Mouse (Mus musculus): Measurements from ENCODE around the gene Tssc4. TPM values are rescaled to one million over a fixed set of nuclear protein-coding genes. Genes with fewer than 3 reads are reported as not detected.

Tssc4 gene
- polyA plus RNA-seq, 1 experiment from 2014 or later, result 50.2 TPM

- H3K27me3 ChIP-seq (replicated peaks), result no peaks in the 10 kb centered on the region
- no peak for ATAC-seq
- peaks cover 27% of the 10 kb centered on the region for H3K4me1 ChIP-seq
- WGBS (ENCODE audit: insufficient replicate concordance), result 68% methylated on average over 5 of the region's 5 CpGs
- no peak overlapping the region for H3K9ac ChIP-seq
- no peak overlapping the region for H3K4me3 ChIP-seq
- H3K9me3 ChIP-seq (replicated peaks), result no peaks in the 10 kb centered on the region
- H3K27ac ChIP-seq, result no peak overlapping the region
- peaks cover 23% of the 10 kb centered on the region for H3K36me3 ChIP-seq
- H3K4me2 ChIP-seq, result no peak overlapping the region
These were observed 3.6 kb downstream of the Tssc4 start for GRCm38 (mm10) chr7:143072605-143073004.

GRCm38 (mm10) chr7:143073086-143073485 lies 4.0 kb downstream of the Tssc4 start:
- no peaks in the 10 kb centered on the region for H3K9me3 ChIP-seq (replicated peaks)
- 63% methylated on average over 1 of the region's 1 CpGs for WGBS (ENCODE audit: insufficient replicate concordance)
- peaks cover 19% of the 10 kb centered on the region for H3K36me3 ChIP-seq
- no peak overlapping the region for H3K27ac ChIP-seq
- H3K4me1 ChIP-seq, result peaks cover 24% of the 10 kb centered on the region
- ATAC-seq, result no peak
- no peaks in the 10 kb centered on the region for H3K27me3 ChIP-seq (replicated peaks)
- H3K4me2 ChIP-seq, result no peak overlapping the region
- no peak overlapping the region for H3K4me3 ChIP-seq
- no peak overlapping the region for H3K9ac ChIP-seq

GRCm38 (mm10) chr7:143075394-143075793 lies 6.3 kb downstream of the Tssc4 start:
- H3K9me3 ChIP-seq (replicated peaks), result no peaks in the 10 kb centered on the region
- WGBS (ENCODE audit: insufficient replicate concordance), result 53% methylated on average over 5 of the region's 5 CpGs
- ATAC-seq, result no peak
- no peak overlapping the region for H3K9ac ChIP-seq
- H3K4me2 ChIP-seq, result no peak overlapping the region
- H3K36me3 ChIP-seq, result peaks cover 12% of the 10 kb centered on the region
- H3K4me3 ChIP-seq, result no peak overlapping the region
- peaks cover 9% of the 10 kb centered on the region for H3K4me1 ChIP-seq
- no peak overlapping the region for H3K27ac ChIP-seq
- no peaks in the 10 kb centered on the region; the same call in 1 of the 2 replicates for H3K27me3 ChIP-seq (replicated peaks)

- whole genome bisulfite sequencing (ENCODE audit: insufficient replicate concordance), result 75% methylated on average over 2 of the region's 2 CpGs
- no peak overlapping the region for H3K9ac ChIP-seq
These were observed 8.3 kb downstream of the Tssc4 start for GRCm38 (mm10) chr7:143077351-143077750.

GRCm38 (mm10) chr7:143082024-143082423 lies 13.0 kb downstream of the Tssc4 start:
- WGBS (ENCODE audit: insufficient replicate concordance), result 33% methylated on average over 6 of the region's 6 CpGs
- no peak; the same call in 1 of the 2 replicates for ATAC-seq
- Histone ChIP-seq H3K9ac (no peak overlapping the region), H3K27me3 (replicated peaks) (peaks cover 25% of the 10 kb centered on the region), H3K36me3 (no peaks in the 10 kb centered on the region), H3K4me2 (no peak overlapping the region), H3K4me1 (peaks cover 8% of the 10 kb centered on the region), H3K27ac (no peak overlapping the region), H3K9me3 (replicated peaks) (no peaks in the 10 kb centered on the region), H3K4me3 (no peak overlapping the region)

More at GRCm38 (mm10) chr7:143077351-143077750, 8.3 kb downstream of the Tssc4 start:
- Histone ChIP-seq H3K4me3 (no peak overlapping the region), H3K27me3 (replicated peaks) (peaks cover under 1% of the 10 kb centered on the region; the same call in 1 of the 2 replicates), H3K36me3 (no peaks in the 10 kb centered on the region), H3K9me3 (replicated peaks) (no peaks in the 10 kb centered on the region), H3K27ac (no peak overlapping the region), H3K4me1 (peaks cover 7% of the 10 kb centered on the region), H3K4me2 (no peak overlapping the region)
- ATAC-seq, result no peak

- peaks cover 28% of the 10 kb centered on the region for H3K27me3 ChIP-seq (replicated peaks)
- H3K4me3 ChIP-seq, result no peak overlapping the region
- H3K9ac ChIP-seq, result no peak overlapping the region
- WGBS (ENCODE audit: insufficient replicate concordance), result 37% methylated on average over 2 of the region's 2 CpGs
- ATAC-seq, result no peak
- H3K36me3 ChIP-seq, result no peaks in the 10 kb centered on the region
- H3K27ac ChIP-seq, result no peak overlapping the region
- H3K9me3 ChIP-seq (replicated peaks), result no peaks in the 10 kb centered on the region
- H3K4me2 ChIP-seq, result no peak overlapping the region
- peaks cover 8% of the 10 kb centered on the region for H3K4me1 ChIP-seq
These were observed 14.7 kb downstream of the Tssc4 start for GRCm38 (mm10) chr7:143083708-143084107.

- H3K36me3 ChIP-seq, result no peaks in the 10 kb centered on the region
- no peak overlapping the region for H3K9ac ChIP-seq
- no peak overlapping the region for H3K4me2 ChIP-seq
- H3K4me3 ChIP-seq, result no peak overlapping the region
- peaks cover 8% of the 10 kb centered on the region for H3K4me1 ChIP-seq
- H3K27me3 ChIP-seq (replicated peaks), result peaks cover 41% of the 10 kb centered on the region
- WGBS (ENCODE audit: insufficient replicate concordance), result 40% methylated on average over 2 of the region's 2 CpGs
- H3K27ac ChIP-seq, result no peak overlapping the region; the same call in 1 of the 2 replicates
- no peaks in the 10 kb centered on the region for H3K9me3 ChIP-seq (replicated peaks)
- ATAC-seq, result no peak
These were observed 17.3 kb downstream of the Tssc4 start for GRCm38 (mm10) chr7:143086366-143086765.

GRCm38 (mm10) chr7:143087070-143087579 lies 18.1 kb downstream of the Tssc4 start:
- Histone ChIP-seq H3K4me3 (no peak overlapping the region), H3K27ac (no peak overlapping the region), H3K9ac (no peak overlapping the region), H3K9me3 (replicated peaks) (no peaks in the 10 kb centered on the region), H3K36me3 (no peaks in the 10 kb centered on the region), H3K4me1 (peaks cover 4% of the 10 kb centered on the region), H3K27me3 (replicated peaks) (peaks cover 47% of the 10 kb centered on the region), H3K4me2 (no peak overlapping the region)
- WGBS (ENCODE audit: insufficient replicate concordance), result 52% methylated on average over 4 of the region's 4 CpGs
- peak; percentile 21; the same call in 1 of the 2 replicates for ATAC-seq

- Histone ChIP-seq H3K36me3 (no peaks in the 10 kb centered on the region), H3K27ac (no peak overlapping the region), H3K4me3 (no peak overlapping the region), H3K9me3 (replicated peaks) (no peaks in the 10 kb centered on the region), H3K4me1 (no peaks in the 10 kb centered on the region), H3K27me3 (replicated peaks) (peaks cover 57% of the 10 kb centered on the region), H3K4me2 (no peak overlapping the region), H3K9ac (no peak overlapping the region)
- 58% methylated on average over 3 of the region's 3 CpGs for WGBS (ENCODE audit: insufficient replicate concordance)
- no peak for ATAC-seq
These were observed 24.8 kb downstream of the Tssc4 start for GRCm38 (mm10) chr7:143093847-143094246.

GRCm38 (mm10) chr7:143094592-143095553 lies 25.8 kb downstream of the Tssc4 start, which contains the start of gene Trpm5:
Trpm5 (minus strand) TSS chr7:143094642.
- Histone ChIP-seq H3K4me3 (no peak within 1 kb of the TSS), H3K27ac (no peak within 1 kb of the TSS), H3K27me3 (replicated peaks) (peaks cover 60% of the 10 kb centered on the region), H3K36me3 (no peaks in the 10 kb centered on the region), H3K4me2 (no peak within 1 kb of the TSS), H3K4me1 (no peaks in the 10 kb centered on the region), H3K9me3 (replicated peaks) (no peaks in the 10 kb centered on the region), H3K9ac (no peak within 1 kb of the TSS)
- ATAC-seq, result no peak
- whole genome bisulfite sequencing (ENCODE audit: insufficient replicate concordance), result 41% methylated on average over 10 of the region's 10 CpGs

GRCm38 (mm10) chr7:143095554-143095907 lies 26.5 kb downstream of the Tssc4 start:
- WGBS (ENCODE audit: insufficient replicate concordance), result 33% methylated on average over 1 of the region's 1 CpGs
- H3K27me3 ChIP-seq (replicated peaks), result peaks cover 61% of the 10 kb centered on the region
- no peaks in the 10 kb centered on the region for H3K9me3 ChIP-seq (replicated peaks)
- no peak overlapping the region for H3K27ac ChIP-seq
- H3K36me3 ChIP-seq, result no peaks in the 10 kb centered on the region
- no peak overlapping the region for H3K9ac ChIP-seq
- H3K4me2 ChIP-seq, result no peak overlapping the region
- H3K4me3 ChIP-seq, result no peak overlapping the region
- no peaks in the 10 kb centered on the region for H3K4me1 ChIP-seq
- no peak for ATAC-seq

- no peak for ATAC-seq
- Histone ChIP-seq H3K4me1 (no peaks in the 10 kb centered on the region), H3K4me2 (no peak overlapping the region), H3K9ac (no peak overlapping the region), H3K9me3 (replicated peaks) (no peaks in the 10 kb centered on the region), H3K4me3 (no peak overlapping the region), H3K36me3 (no peaks in the 10 kb centered on the region), H3K27ac (no peak overlapping the region), H3K27me3 (replicated peaks) (peaks cover 85% of the 10 kb centered on the region)
- 45% methylated on average over 4 of the region's 4 CpGs for WGBS (ENCODE audit: insufficient replicate concordance)
These were observed 31.7 kb downstream of the Tssc4 start for GRCm38 (mm10) chr7:143100759-143101158.
